ENCODE assay signal across 8 mouse cellular contexts in the genomic region with DNA sequence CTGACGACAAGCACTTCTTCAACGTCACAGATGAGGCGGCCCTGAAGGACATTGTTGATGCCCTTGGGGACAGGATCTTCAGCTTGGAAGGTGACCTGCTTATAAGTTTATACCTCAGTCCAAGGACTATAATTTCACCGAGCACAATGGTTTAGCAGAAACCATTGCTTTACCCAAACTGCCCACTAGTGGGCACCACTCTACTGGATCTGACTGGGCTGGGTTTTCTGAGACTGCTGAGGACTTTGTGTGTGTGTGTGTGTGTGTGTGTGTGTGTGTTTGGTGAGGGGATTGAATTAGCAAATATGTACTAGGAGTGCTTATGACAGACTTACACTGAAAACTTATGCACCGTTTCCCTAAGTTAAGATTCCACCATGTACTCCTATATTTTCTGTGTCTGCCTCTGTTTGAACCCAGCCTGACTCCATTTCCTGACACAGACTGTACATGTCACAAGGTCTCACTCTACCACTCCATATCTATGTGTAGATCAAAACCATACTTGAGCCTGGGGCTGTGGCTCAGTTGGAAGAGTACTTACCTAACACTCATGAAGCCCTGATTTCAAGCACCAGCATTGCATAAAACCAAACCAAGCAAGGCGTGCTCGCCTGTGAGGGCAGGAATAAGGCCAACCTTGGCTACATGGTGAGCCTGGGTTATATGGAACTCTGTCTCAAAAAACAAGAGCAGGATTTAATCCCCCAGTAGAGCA.
DNase-seq lines count a peak whose midpoint lies in the region; ATAC-seq lines count a peak whose summit lies in the region.

No protein-coding gene starts in this region.

- no peaks in the 10 kb centered on the region for H3K27me3 ChIP-seq in kidney, embryonic 15.5 days
- peaks cover 5% of the 10 kb centered on the region; the same call in 1 of the 2 replicates for H3K27me3 ChIP-seq in limb, embryonic 10.5 days (ENCODE audit: low read depth, poor library complexity, severe bottlenecking)
- no peaks in the 10 kb centered on the region for H3K27me3 ChIP-seq in splenic B cell, adult 2 months (ENCODE audit: control insufficient read depth, insufficient read depth, low read length, poor library complexity, severe bottlenecking)

- no peak for ATAC-seq in kidney, embryonic 15.5 days (replicated peaks; ENCODE audit: low FRiP score)

- H3K4me1 ChIP-seq in kidney, embryonic 15.5 days, result peaks cover 9% of the 10 kb centered on the region; the same call in 1 of the 2 replicates
- H3K4me1 ChIP-seq in limb, embryonic 10.5 days, result 0 out of 2 replicates have a peak, but pooled peaks cover 4% of the 10 kb centered on the region

- H3K36me3 ChIP-seq in kidney, embryonic 15.5 days, result no peaks in the 10 kb centered on the region
- H3K36me3 ChIP-seq in limb, embryonic 10.5 days, result no peaks in the 10 kb centered on the region
- no peaks in the 10 kb centered on the region for H3K36me3 ChIP-seq in splenic B cell, adult 2 months (ENCODE audit: control insufficient read depth, insufficient read depth, low read length, poor library complexity, severe bottlenecking)

- no peak overlapping the region for H3K27ac ChIP-seq in kidney, embryonic 15.5 days
- H3K27ac ChIP-seq in limb, embryonic 10.5 days, result no peak overlapping the region

- H3K9me3 ChIP-seq in kidney, embryonic 15.5 days (replicated peaks), result no peaks in the 10 kb centered on the region
- no peaks in the 10 kb centered on the region for H3K9me3 ChIP-seq in limb, embryonic 10.5 days (replicated peaks)

- no peak overlapping the region for H3K9ac ChIP-seq in kidney, embryonic 15.5 days

- H3K4me2 ChIP-seq in kidney, embryonic 15.5 days, result no peak overlapping the region

- 58% methylated on average over 7 of the region's 7 CpGs for WGBS in kidney, embryonic 15.5 days
- 53% methylated on average over 7 of the region's 7 CpGs for WGBS in limb, embryonic 10.5 days

- no peak overlapping the region for H3K4me3 ChIP-seq in kidney, embryonic 15.5 days (replicated peaks)
- H3K4me3 ChIP-seq in limb, embryonic 10.5 days, result no peak overlapping the region

- DNase-seq in adrenal gland, adult (ENCODE audit: inconsistent age in 2 of 2, low spot score in 1 of 2), result peak; percentile 23 to 84
- no peak for DNase-seq in adrenal gland, adult 8-10 months
- peak; percentile 61 for DNase-seq in kidney, postnatal 14 days
- peak; percentile 42 for DNase-seq in CD4-positive helper T cell, adult 2 months (ENCODE audit: low read depth, low spot score)
- DNase-seq in c-Kit-negative CD71-positive TER-119-positive erythroid progenitor cells, embryonic 14.5 days (ENCODE audit: low read depth, low spot score), result peak; percentile 8
- peak; percentile 70 for DNase-seq in limb, embryonic 10.5 days (ENCODE audit: low spot score)
- peak; percentile 63 for DNase-seq in splenic B cell, adult 2 months (ENCODE audit: low read depth, low spot score)
